Mouse (Mus musculus): ENCODE results near the gene Mctp2.

GRCm38 (mm10) chr7:72209296-72209695, 97.1 kb downstream of the Mctp2 start:
- TF ChIP-seq CTCF (IDR thresholded peaks at IDR 0.05; ENCODE audit: low read depth) = no peak
- no peak for TF ChIP-seq EP300 (optimal IDR thresholded peaks at IDR 0.05)
